Mouse (Mus musculus) lung, adult 2 months (tissue): ENCODE data around the gene Kdm1a.

Experiments
- CTCF ChIP-seq: fragments of 200-500 bp; IDR thresholded peaks from 2 replicates; pipeline ENCODE4 v1.5.1; 2011; ENCODE audit warnings: mild to moderate bottlenecking, low read length, control low read depth; ENCODE audit not compliant: insufficient read depth
- POLR2A ChIP-seq: fragments of 200-500 bp; IDR thresholded peaks from 2 replicates; pipeline ENCODE4 v1.6.1; 2011; ENCODE audit warnings: low read depth, mild to moderate bottlenecking, control low read depth, low read length, borderline replicate concordance; ENCODE audit errors: extremely low read depth

GRCm38 (mm10) chr4:136587221-136587827 lies 15.2 kb downstream of the Kdm1a start:
- no peak for TF ChIP-seq POLR2A
- TF ChIP-seq CTCF = no peak
